Mouse (Mus musculus): ENCODE data around the gene Ston2.

DNA sequence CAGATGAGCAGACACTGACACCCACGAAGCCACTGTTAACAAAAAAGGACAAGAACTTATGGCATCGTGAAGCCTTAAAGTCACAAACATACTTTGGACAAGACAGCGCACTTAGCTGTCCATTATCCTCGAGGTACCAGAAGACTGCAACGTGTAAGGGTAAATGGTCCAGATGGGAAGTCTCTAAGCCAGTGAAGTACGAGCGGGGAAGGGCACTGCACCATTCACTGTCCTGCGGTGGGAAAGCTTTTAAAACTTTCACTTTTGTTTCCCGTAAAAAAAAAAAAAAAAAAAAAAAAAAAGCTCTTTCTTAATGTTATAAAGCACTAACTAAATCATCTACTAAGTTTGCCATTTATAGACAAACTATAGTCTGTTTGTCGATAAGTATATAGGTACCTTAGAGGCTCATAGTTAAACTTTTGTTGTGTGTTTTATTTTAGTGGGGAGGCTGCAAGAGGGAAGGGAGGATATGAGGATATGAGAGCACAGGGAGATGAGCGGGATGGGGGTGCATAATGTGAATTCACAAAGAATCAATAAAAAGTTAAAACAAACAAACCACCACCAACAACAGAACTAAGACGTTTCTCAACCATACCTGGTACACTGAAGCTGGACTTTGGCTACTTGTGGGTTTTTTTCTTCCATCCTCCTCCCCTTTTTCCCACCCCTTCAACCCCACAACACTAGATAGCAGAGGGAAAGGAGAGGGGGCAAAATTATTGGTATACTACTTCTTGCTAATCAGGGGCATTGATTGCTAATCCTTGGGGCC lies 127.4 kb downstream of the Ston2 start:
- no peak for TF ChIP-seq EP300 (IDR thresholded peaks at IDR 0.05; ENCODE audit: low read depth)
- TF ChIP-seq CTCF (IDR thresholded peaks at IDR 0.05; ENCODE audit: low read depth), result no peak
